In the genomic region with DNA sequence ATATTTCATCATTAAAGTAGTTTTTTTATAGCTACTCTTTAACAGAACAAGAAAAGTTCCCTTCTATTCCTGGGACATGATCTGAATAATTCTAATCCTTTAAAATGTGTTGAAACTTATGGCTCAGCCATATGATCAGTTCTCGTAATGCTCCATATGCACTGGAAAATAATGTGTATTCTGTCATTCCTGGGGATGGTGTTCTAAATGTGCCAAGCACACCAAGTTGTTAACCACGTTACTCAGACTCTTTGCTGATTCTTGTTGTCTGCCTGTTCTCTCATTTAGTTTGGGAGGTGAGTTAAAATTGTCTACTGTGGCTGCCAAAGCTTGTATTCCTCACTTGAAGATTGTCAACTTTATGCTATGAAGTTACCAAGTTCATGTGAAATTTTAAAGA, we compare ENCODE assay signal across 13 mouse cellular contexts.
"Had no signal": no experiment of that assay in that cellular context is flagged by ENCODE, and none has a peak within 500 bp of the region (broad histone marks: within the 10 kb centered on the region; RNA-seq: fewer than 3 reads in every experiment).

No protein-coding gene starts in this region.

- H3K4me2 ChIP-seq: lung, embryonic 14.5 days; midbrain, embryonic 11.5 days; midbrain, embryonic 13.5 days; midbrain, embryonic 15.5 days; neural tube, embryonic 12.5 days had no signal

- H3K36me3 ChIP-seq: midbrain, embryonic 13.5 days; midbrain, embryonic 15.5 days; neural tube, embryonic 12.5 days had no signal

- H3K9ac ChIP-seq: lung, embryonic 14.5 days; midbrain, embryonic 13.5 days; midbrain, embryonic 15.5 days; neural tube, embryonic 12.5 days had no signal

- H3K27me3 ChIP-seq: midbrain, embryonic 13.5 days; midbrain, embryonic 15.5 days; neural tube, embryonic 12.5 days had no signal

- H3K9me3 ChIP-seq: midbrain, embryonic 13.5 days; midbrain, embryonic 15.5 days; neural tube, embryonic 12.5 days had no signal

- H3K27ac ChIP-seq: midbrain, embryonic 13.5 days; midbrain, embryonic 15.5 days; neural tube, embryonic 12.5 days had no signal

- H3K4me3 ChIP-seq: midbrain, embryonic 13.5 days; midbrain, embryonic 15.5 days; neural tube, embryonic 12.5 days had no signal

- ATAC-seq: midbrain, embryonic 13.5 days; midbrain, embryonic 15.5 days had no signal

- DNase-seq: lung, adult 18-20 months; lung, embryonic 14.5 days; lung, postnatal 10 days; lung, postnatal 4 days; right cerebral cortex, postnatal 25 days; spleen, adult 18-20 months; thymus, adult 18-20 months; thymus, postnatal 14 days; thymus, postnatal 36 days had no signal

- H3K4me1 ChIP-seq: midbrain, embryonic 13.5 days; neural tube, embryonic 12.5 days had no signal
